Mouse (Mus musculus) liver, embryonic 14.5 days (tissue): ENCODE measurements around the gene Rabgap1l.

Experiments used
- CTCF ChIP-seq: IDR thresholded peaks from 2 replicates; pipeline ENCODE4 v1.5.1; 2016; ENCODE audit warnings: antibody characterized with exemption, low read depth, control low read depth
- EP300 ChIP-seq: IDR thresholded peaks from 2 replicates; pipeline ENCODE4 v1.6.1; 2016; ENCODE audit warnings: antibody characterized with exemption, low read depth

- no peak for TF ChIP-seq CTCF
- TF ChIP-seq EP300, result peak; percentile 52
Observed at GRCm38 (mm10) chr1:160628213-160628932, 164.6 kb downstream of the Rabgap1l start.
